Mouse (Mus musculus): ENCODE measurements around the gene Krtap10-4.

DNA sequence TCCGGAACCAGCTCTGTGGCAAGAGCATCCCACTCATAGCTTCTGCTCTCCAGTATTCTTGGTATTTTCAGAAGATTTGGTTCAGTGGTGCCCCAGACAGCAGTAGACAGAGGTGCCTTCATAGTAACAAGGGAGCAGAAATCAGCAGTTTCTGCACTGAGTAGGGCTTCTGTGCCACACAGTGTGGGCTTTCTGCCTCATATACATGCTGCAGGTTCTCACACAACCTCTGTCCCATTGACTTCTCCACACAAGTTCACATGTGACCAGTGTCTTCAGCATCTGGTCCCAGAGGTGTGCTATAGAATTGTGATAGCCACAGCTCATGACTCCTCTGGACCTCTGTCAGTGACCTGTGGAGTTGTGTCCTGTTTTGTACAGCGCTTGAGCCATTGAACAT is 38.3 kb downstream of the Krtap10-4 start:
- TF ChIP-seq CTCF (IDR thresholded peaks at IDR 0.05 in 2 of 3, conservative IDR thresholded peaks at IDR 0.05 in 1 of 3; ENCODE audit: control insufficient read depth in 1 of 3, insufficient read depth in 1 of 3, low read depth in 2 of 3, low read length in 3 of 3, poor library complexity in 1 of 3, severe bottlenecking in 1 of 3) (no peak), MAZ (IDR thresholded peaks at IDR 0.05; ENCODE audit: low read depth, low read length) (no peak), EP300 (IDR thresholded peaks at IDR 0.05; ENCODE audit: low read depth in 1 of 2, low read length in 2 of 2) (no peak), UBTF (IDR thresholded peaks at IDR 0.05; ENCODE audit: borderline replicate concordance, insufficient read depth, low read depth, low read length) (no peak), MAFK (IDR thresholded peaks at IDR 0.05; ENCODE audit: borderline replicate concordance, low read depth, low read length) (no peak), JUND (IDR thresholded peaks at IDR 0.05; ENCODE audit: low read depth, low read length) (no peak), TCF12 (IDR thresholded peaks at IDR 0.05; ENCODE audit: low read depth, low read length) (no peak), POLR2A (IDR thresholded peaks at IDR 0.05; ENCODE audit: control insufficient read depth in 1 of 2, insufficient read depth in 1 of 2, low read depth in 1 of 2, low read length in 2 of 2, poor library complexity in 1 of 2) (no peak), MEF2A (IDR thresholded peaks at IDR 0.05; ENCODE audit: extremely low read depth, insufficient replicate concordance, low read depth, low read length, poor library complexity, severe bottlenecking) (no peak), MAX (IDR thresholded peaks at IDR 0.05; ENCODE audit: low read length) (no peak), SMC3 (IDR thresholded peaks at IDR 0.05; ENCODE audit: low read depth, low read length) (no peak), KAT2A (conservative IDR thresholded peaks at IDR 0.05; ENCODE audit: low read depth, low read length) (no peak)

Data from MEL (cell line).